Mouse (Mus musculus) common myeloid progenitor, adult 5-6 weeks (primary cell): ENCODE results near the gene Magi1. TPM values are rescaled to one million over a fixed set of nuclear protein-coding genes. Genes with fewer than 3 reads are reported as not detected.

Experiments used
- ATAC-seq: replicated peaks from 2 replicates; pipeline ENCODE4 v1.8.0; 2016; ENCODE audit warnings: low read depth, mild to moderate bottlenecking, moderate TSS enrichment, inconsistent platforms; ENCODE audit not compliant: poor library complexity, severe bottlenecking
- total RNA-seq: library from RNA; stranded (forward); fragments of 200-1000, 187-1606 nt; gene quantifications from 2 replicates; pipeline ENCODE4 v1.2.3, GENCODE M21; 2017

Magi1 gene
- total RNA-seq, 1 experiment from 2014 or later, result 0.18 TPM

- no peak for ATAC-seq
These were observed 117.8 kb downstream of the Magi1 start for GRCm38 (mm10) chr6:94165951-94166350.

DNA sequence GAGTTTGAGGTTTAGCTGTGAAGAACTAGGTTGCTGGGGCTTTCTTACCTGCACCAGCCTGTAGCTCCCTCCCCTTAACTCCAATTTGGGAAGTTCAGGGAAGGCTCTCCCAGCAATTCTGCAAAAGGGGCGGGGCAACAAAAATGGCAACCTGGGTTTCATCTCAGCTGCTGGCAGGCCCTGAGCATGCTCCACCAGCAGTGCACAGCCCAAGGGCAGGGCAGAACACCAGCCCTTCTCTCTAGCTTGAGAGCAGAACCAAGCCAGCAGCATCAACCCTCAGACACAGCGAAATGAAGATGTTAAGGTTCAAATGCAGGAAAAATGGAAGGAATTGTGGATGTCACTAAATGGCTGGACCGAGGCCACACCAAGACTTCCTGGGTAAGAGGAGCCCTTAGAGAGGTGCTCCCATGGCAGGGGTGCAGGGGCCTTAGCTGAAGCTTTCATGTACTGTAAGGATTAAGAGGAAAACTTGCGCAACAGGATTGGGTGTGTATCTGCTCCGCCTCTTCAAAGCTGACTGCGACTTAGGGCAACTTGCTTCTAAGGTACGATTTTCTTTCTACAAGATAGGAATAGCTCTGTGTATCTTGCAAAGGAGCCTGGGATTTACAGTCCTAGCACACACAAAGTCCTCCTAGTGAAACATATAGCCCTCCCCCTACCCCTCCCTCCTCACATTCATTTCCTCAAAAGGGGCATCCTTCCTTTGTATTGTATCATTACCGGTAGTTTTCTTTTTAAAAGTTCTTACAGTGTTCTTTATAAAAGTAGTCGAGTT, 118.8 kb downstream of the Magi1 start:
- ATAC-seq, result no peak

DNA sequence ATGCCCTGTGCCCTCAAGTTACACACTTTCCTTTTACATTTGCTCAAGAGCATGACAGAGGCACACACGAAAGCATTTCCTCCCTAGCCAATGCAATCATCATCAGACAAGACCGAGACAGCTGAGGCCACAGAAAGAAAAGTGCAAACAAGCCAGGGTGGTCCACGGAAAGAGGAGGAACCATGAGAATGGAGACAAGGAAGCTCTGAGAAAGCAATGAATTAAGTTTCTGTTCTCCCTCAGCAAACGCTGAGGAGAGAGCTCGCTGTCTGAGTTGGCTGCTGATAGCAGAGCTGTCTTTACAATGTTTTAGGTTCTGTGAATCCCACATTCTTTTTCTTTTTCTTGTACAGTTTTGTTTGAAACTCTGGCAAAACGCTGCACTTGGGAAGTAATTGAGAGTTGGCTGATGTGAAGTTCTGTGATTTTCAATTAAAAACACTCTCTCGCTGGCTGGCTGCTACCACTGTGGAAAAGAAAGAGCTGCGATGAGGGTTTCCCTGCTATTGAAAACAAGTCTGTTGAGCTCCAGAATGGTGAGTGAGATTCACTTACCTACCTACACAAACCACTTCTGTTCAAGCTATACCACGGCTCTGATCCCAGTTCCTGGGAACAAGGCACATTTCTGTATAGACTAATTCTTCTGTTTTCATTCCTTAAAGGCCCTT, 120.3 kb downstream of the Magi1 start:
- ATAC-seq, result no peak

DNA sequence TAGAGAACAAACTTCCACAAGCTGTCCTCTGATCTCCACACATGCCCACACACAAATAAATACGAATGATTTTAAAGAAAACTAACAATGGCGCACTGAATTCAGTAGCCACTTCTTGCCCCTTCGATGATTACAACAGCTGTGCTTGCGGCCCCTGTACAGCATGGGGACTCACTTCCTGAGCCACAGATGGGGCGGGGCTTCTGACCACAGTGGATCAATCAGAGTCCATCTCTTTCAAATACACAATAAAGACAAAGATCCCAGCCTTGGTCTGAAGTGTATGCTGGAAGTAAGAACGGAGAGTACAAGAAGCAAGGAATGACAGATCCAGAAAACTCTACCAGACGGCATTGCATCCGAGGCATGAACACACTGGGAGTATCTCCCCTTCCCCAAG, 120.8 kb downstream of the Magi1 start:
- ATAC-seq, result no peak

DNA sequence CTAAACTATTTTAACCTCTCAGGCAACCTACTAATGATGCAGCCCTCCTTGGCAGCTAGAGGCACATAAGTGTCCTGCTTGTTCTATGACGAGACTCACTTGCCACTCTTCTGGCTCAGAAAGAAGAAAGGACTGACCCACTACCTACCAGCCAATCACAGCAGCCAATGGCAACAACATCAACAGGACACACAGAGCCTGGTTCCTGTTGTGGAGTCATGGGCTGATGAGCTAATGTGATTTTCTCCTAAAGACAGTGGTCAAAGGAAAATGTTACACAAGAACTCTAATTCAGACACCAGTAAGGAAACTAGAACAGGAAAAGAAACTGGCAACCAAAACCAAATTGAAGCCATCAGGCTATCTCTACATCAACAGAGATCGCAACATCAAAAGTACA, 124.5 kb downstream of the Magi1 start:
- ATAC-seq, result no peak

- no peak for ATAC-seq
These were observed 125.4 kb downstream of the Magi1 start for GRCm38 (mm10) chr6:94158119-94158848.

GRCm38 (mm10) chr6:94155996-94156395, 127.7 kb downstream of the Magi1 start:
- no peak for ATAC-seq

GRCm38 (mm10) chr6:94154854-94155601, 128.7 kb downstream of the Magi1 start:
- no peak for ATAC-seq

GRCm38 (mm10) chr6:94152881-94153280, 130.8 kb downstream of the Magi1 start:
- ATAC-seq, result no peak

DNA sequence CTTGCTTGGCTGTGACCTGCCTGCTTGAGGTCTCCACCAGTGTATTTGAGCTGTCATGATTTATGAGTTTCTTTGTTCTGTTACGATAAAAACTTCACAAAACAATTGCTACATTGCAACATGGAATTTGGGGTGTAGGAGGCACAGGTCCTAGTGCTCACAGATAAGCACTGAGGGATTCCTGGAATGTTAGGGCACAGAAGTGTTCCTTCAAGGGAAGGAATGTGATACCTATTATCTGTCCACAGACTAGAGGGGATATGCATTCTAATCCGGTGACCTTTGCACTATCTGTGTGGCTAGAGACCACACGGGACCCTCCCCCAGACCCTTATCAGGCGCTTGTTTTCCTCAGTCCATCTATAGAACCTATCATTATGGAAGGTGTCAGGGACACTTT, 132.8 kb downstream of the Magi1 start:
- ATAC-seq, result no peak

DNA sequence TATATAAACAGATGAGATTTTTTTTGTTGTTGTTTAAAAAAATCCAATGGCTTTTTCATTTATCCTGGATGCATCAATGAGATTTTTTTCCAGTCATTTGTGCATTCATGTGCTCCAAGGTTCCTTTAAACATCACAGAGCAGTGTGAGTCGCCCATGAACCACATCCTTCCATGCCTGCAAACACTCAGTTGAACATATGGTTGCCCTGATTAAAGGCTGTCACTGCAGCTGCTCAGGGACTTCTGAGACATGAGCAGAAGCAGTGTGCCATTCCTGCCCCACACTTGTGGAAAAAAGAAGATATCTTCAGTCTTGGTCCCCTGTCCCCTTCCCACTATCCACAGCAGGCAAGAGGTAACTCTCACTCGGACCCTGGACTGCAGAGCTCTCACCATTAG, 133.9 kb downstream of the Magi1 start:
- ATAC-seq, result no peak

DNA sequence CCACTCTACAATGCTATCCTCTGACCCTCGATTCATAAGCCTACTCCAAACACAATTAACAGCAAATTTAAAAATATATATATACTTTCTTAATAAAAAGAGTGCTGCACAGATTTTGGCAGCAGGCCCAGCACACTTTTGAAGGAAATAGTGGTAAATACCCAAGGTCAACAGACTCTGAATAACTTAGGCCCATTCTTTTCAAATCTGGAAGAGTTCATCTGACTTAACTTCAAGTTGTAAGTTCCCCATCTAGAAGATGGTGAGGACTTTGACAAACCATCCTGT, 137.6 kb downstream of the Magi1 start:
- no peak for ATAC-seq

GRCm38 (mm10) chr6:94145430-94146205, 138.1 kb downstream of the Magi1 start:
- no peak for ATAC-seq

- no peak for ATAC-seq
These were observed 141.2 kb downstream of the Magi1 start for GRCm38 (mm10) chr6:94142493-94142892.

DNA sequence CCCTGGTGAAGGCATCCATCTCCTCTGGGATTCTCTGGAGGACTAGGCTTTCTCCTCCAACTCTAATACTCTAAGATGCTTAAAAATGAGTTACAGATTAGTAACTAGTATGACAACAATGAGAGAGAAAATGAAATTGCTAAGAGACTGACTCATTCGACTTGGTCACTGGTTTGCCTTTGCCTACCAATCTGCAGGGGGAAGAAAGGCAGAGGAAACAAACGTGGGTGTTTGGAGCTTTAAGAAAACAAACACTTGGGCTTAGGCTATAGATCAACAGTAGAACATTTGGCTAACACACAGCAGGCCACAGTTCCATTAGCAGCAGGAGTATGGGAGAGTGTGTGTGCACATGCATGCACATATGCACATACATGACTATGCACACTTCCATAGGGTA, 142.2 kb downstream of the Magi1 start:
- no peak for ATAC-seq

DNA sequence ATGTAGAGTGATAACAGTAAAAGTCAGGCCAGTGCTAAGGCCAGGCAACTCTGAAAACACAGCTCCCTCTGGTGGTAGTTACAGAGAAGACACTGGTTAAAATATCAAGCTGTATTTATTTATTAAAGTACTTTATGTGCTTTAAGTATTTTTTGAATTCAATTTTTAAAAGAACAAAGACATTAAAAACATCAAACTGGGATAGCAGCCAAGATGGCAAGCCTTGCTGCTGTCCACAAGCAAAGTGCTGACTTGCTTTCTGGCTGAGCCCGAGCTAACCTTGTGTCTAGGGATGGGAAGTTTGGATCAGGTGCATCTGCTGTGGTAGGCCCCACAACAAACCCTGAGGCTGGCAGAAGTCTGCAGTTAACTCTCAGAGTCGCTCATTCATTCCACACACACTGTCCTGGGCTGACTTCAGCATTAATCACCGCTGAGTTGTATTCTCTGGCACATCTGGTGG, 143.7 kb downstream of the Magi1 start:
- ATAC-seq, result no peak

- ATAC-seq, result no peak
These were observed 147.0 kb downstream of the Magi1 start for GRCm38 (mm10) chr6:94136693-94137092.

- ATAC-seq, result no peak
These were observed 149.6 kb downstream of the Magi1 start for GRCm38 (mm10) chr6:94134159-94134558.

DNA sequence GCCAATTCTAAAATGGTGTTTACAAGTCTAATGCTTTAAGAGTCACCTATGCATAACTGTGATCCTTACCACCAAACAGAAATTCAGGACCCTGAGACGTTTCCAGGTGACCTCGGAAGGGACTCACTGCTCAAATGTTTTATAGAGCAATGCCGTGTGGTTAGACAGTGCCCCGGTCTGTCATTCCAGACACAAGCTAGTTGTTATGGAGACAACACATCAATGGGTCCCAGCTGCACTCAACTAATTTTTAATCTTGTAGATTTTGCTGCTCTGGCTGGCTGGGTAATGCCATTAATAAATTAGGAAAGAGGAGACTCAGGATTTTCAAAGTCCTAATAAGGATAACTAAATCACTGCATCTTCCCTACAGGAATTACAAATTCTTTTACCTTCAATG, 151.7 kb downstream of the Magi1 start:
- no peak for ATAC-seq

GRCm38 (mm10) chr6:94130389-94130788, 153.3 kb downstream of the Magi1 start:
- ATAC-seq, result no peak
